Mouse (Mus musculus) bone marrow macrophage, adult 2 months (primary cell): ENCODE data around the gene Soga1. TPM values are rescaled to one million over a fixed set of nuclear protein-coding genes. Genes with fewer than 3 reads are reported as not detected.
A peak's percentile ranks its signal among the peaks of the same experiment; 100 is the strongest.

Experiments
- H3K27ac ChIP-seq: 2 replicates; pipeline ENCODE4 v1.5.1; 2012; ENCODE audit warnings: low read depth, low read length; ENCODE audit not compliant: insufficient read depth
- H3K4me1 ChIP-seq: 2 replicates; pipeline ENCODE4 v1.6.1; 2012; ENCODE audit warnings: low read length; ENCODE audit not compliant: control insufficient read depth, insufficient read depth
- H3K4me3 ChIP-seq: 2 replicates; pipeline ENCODE4 v1.5.1; 2012; ENCODE audit warnings: mild to moderate bottlenecking, low read length, moderate library complexity; ENCODE audit not compliant: insufficient read depth
- CTCF ChIP-seq: IDR thresholded peaks from 2 replicates; pipeline ENCODE4 v1.5.1; 2012; ENCODE audit warnings: low read depth, mild to moderate bottlenecking, low read length, moderate library complexity
- POLR2A ChIP-seq: IDR thresholded peaks from 2 replicates; pipeline ENCODE4 v1.6.1; 2012; ENCODE audit warnings: mild to moderate bottlenecking, low read depth, low read length, borderline replicate concordance
- polyA plus RNA-seq: library from polyadenylated mRNA; stranded (reverse); fragments of >200 nt; gene quantifications from 2 replicates; pipeline ENCODE4 v1.2.4, GENCODE M21; 2012; ENCODE audit not compliant: missing spikeins, insufficient read depth, insufficient read length

Gene Soga1
- polyA plus RNA-seq, 1 experiment, result 14.9 TPM

DNA sequence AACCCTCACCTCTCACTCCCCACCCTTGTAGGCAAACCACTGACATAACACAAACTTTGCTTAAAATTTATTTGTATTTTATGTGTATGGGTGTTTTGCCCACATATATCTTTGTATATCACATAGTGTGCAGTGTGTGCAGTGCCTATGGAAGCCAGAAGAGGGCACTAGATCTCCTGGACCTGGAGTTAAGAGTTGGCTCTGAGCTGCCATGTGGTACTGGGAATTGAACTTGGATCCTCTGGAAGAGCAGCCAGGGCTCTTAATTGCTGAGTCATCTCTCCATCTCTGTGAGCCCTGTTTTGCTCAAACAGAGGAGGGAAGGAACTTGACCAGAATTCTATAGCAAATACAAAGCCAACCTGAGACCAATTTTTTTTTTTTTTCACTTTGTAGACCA is 35.1 kb downstream of the Soga1 start:
- Histone ChIP-seq H3K27ac (no peak overlapping the region), H3K4me3 (no peak overlapping the region), H3K4me1 (peaks cover 6% of the 10 kb centered on the region)
- TF ChIP-seq POLR2A (no peak), CTCF (peak; percentile 25; the same call in 1 of the 2 replicates)

DNA sequence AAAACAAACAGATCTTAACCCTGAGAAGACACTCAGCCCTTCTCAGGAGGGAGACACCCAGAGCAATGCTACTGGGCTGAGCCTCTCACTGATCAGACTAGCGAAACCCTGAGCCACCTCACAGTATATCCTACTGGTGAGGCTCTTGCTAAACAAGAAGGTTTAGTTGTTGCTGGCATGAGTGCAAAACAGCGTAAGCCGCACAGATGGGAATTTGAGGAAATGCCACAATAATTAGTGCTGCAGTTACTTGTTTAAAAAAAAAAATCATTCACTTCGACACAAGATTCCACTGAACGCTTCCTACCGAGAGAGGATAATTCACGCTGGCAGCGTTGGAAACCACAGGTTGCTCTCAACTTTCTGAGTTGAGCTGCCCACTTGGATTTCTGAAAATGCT is 35.5 kb downstream of the Soga1 start:
- no peak overlapping the region for H3K27ac ChIP-seq
- H3K4me1 ChIP-seq, result peaks cover 2% of the 10 kb centered on the region

DNA sequence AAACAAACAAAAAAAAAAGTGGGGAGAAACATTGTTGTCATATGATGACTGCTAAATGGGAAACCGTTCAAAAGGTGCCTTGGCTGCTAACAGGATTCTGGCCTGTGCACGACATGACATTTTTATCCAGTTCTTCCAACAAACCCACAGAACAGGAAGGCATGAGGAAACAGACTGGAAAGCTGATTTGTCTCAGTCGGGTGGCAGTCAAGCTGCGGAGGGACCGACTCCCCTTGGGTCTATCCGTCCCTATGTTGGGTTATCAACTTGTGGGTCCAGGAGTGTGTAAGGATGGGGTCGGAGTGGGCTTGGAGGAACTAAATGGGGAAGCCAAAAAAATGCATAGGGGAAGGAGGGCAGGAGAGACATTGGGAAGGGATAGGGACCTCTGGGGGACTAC is 37.6 kb downstream of the Soga1 start:
- TF ChIP-seq POLR2A (no peak), CTCF (no peak)
- peaks cover 6% of the 10 kb centered on the region; the same call in 1 of the 2 replicates for H3K4me1 ChIP-seq
- H3K4me3 ChIP-seq, result no peak overlapping the region
- H3K27ac ChIP-seq, result no peak overlapping the region

More for the DNA sequence above, 35.5 kb downstream of the Soga1 start:
- H3K4me3 ChIP-seq, result no peak overlapping the region
- no peak for TF ChIP-seq POLR2A
- no peak for TF ChIP-seq CTCF

DNA sequence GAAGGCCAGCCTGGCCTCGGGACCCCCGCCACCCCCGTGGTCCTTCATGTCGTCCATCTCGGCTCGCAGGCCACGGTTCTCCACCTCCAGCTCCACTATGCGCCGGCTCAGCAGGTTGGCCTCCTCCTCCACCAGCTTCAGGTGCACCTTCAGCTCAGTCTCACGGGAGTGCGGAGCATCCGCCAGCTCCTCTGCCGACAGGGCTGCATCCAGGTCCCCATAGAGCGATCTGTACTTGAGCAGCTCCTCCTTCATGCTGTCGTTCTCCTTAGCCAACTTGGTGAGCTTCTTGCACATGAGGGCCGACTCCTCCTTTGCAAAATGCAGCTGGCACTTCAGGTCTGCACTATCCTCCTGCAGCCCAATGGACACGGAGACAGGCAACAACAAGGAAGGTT is 38.4 kb downstream of the Soga1 start:
- Histone ChIP-seq H3K4me1 (peaks cover 8% of the 10 kb centered on the region; the same call in 1 of the 2 replicates), H3K4me3 (no peak overlapping the region), H3K27ac (no peak overlapping the region)
- TF ChIP-seq POLR2A (no peak), CTCF (no peak)

DNA sequence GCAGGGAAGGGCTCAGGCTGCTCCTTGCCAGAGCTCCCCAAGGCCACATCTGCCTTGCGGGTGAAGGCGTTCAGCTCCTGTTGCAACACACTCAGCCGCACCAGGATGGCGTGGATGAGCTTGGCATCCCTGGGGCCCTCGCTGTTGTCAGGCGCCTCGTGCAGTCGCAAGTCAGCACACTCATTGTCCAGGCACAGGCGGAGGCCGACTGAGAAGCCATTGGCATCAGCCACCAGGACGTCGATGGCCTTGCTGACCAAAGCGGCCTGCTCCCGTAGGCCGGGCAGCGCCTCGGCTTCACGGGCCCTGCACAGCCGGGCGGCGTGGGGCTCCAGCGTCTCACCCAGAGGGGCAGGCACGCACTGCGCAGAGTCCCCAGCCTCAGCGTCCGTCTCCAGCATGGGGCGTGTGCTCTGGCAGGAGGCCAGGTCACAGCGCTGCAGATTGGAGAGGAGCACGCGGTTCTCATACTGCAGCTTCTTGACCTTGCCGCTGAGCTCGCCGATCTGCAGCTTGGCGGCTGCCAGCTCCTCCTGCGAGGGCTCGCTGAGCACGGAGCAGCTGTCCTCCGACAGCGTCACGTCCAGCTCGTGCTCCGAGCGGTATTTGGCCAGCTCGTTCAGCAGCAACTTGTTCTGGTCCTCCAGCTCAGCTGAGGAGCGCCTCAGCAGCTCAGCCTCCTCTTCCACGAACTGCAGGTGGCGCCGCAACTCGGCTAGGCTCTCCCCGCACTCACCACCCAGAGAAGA is 39.0 kb downstream of the Soga1 start:
- no peak overlapping the region for H3K27ac ChIP-seq
- no peak for TF ChIP-seq POLR2A
- TF ChIP-seq CTCF, result no peak
- H3K4me3 ChIP-seq, result no peak overlapping the region
- H3K4me1 ChIP-seq, result peaks cover 8% of the 10 kb centered on the region; the same call in 1 of the 2 replicates

DNA sequence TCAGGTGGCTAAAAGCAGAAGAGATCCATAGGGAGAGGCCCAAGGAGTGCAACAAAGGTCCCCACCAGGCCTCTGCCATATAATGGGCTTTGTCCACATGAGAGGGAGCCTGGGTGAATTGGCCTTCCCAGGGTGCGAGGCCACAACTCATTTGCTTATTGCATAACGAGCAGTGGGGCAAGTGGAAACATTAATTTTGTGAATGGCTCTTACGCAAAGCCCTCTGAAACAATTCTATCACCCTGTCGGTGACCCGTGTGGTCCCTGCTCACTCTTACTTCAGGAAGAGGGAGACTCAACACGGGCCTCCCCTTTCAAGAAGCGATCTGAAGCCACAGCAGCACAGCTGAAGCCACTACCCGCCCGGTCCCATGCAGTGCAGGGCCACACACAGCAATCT is 41.8 kb downstream of the Soga1 start:
- TF ChIP-seq CTCF (no peak), POLR2A (no peak)
- no peak overlapping the region for H3K4me3 ChIP-seq
- peaks cover 10% of the 10 kb centered on the region for H3K4me1 ChIP-seq
- H3K27ac ChIP-seq, result no peak overlapping the region

DNA sequence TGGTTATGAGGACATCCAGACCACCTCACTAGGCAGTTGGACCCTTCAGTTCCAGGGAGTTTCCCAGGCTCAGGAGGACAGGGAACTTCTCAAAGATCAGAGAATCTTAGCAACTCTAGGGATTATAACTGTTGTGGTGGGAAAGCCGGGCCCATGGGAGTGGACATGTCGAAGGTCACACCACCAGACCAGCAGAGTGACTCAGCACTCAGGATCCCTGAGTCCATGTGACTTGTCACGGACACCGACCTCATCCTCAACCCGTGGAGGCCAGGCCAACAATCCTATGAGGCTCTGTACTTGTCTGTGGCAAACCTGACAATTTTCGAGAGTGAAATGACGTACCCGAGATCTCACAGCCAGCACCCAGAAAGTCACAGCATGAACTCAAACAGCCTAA is 42.7 kb downstream of the Soga1 start:
- H3K27ac ChIP-seq, result no peak overlapping the region
- peaks cover 10% of the 10 kb centered on the region for H3K4me1 ChIP-seq
- TF ChIP-seq POLR2A, result no peak
- TF ChIP-seq CTCF, result no peak
- no peak overlapping the region for H3K4me3 ChIP-seq

DNA sequence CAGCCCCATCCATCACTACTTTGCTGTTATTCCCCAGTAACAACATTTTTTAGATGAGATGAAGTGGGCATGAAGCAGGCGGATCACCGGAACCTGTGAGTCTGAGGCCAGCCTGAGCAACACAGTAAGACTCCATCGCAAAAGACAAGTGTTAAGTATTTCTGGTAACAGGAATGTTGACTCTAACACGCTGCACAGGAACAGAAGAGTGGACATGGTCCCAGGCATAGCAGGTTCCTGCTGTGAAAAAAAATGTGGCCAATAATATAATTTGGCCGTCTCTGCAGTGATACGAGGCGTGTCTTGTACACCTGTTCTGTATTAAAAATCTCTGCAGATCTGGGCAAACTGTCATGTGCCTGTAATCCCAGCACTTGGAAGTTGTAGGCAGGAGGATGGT is 43.7 kb downstream of the Soga1 start:
- Histone ChIP-seq H3K4me3 (no peak overlapping the region), H3K4me1 (peaks cover 10% of the 10 kb centered on the region), H3K27ac (no peak overlapping the region)
- TF ChIP-seq POLR2A (no peak), CTCF (no peak)

DNA sequence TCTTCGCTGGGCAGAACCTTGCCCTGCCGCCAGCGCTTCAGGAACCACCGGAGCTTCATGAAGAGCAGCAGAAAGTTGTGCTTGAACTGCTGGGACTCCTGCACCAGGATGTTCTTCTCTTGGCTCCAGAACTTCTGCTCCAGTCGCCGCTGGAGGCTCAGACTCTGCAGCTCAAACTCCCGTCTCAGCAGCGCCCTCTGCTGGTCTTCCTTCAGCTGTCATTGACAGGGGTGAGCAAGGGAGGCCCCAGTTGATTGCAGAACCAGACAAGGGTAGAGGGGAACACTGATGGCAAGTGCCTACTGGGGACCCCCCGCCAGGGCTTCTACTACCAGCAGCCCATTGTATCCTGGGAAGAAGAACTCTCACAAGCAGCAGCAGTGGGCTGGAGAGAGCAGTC is 48.2 kb downstream of the Soga1 start:
- TF ChIP-seq POLR2A, result no peak
- peak; percentile 70 for TF ChIP-seq CTCF
- peaks cover 2% of the 10 kb centered on the region for H3K4me1 ChIP-seq
- no peak overlapping the region for H3K27ac ChIP-seq
- H3K4me3 ChIP-seq, result no peak overlapping the region

DNA sequence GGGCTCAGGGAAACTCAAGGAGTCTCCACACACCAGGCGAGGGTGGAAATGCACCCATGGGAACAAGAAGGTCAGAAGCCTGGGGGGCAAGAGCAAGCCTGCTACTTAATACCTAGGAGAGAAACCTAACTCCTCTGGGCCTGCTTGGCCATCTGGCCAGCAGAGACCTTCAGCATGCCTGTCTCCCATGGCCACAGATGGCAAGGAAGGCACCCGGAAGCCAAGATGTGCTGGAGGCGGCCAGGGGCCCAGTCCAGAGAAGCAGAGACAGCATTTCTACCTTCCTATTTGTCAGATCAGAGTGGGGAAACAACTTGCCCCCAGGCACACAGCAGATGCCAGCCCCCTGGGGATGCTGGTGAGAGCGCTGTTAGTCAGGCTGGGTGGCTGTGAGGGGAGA is 50.8 kb downstream of the Soga1 start:
- TF ChIP-seq CTCF (no peak), POLR2A (no peak)
- no peak overlapping the region for H3K27ac ChIP-seq
- H3K4me3 ChIP-seq, result no peak overlapping the region
- no peaks in the 10 kb centered on the region for H3K4me1 ChIP-seq
